Mouse (Mus musculus) thymus, adult 2 months (tissue): ENCODE data around the gene Bcor.

Experiments used
- CTCF ChIP-seq: fragments of 200-500 bp; IDR thresholded peaks from 2 replicates; pipeline ENCODE4 v1.5.1; 2012; ENCODE audit warnings: mild to moderate bottlenecking, control low read depth, low read length, moderate library complexity, borderline replicate concordance; ENCODE audit not compliant: control insufficient read depth, poor library complexity, insufficient read depth; ENCODE audit errors: extremely low read depth
- POLR2A ChIP-seq: fragments of 200-500 bp; IDR thresholded peaks from 2 replicates; pipeline ENCODE4 v1.6.1; 2012; ENCODE audit warnings: mild to moderate bottlenecking, low read length, control low read depth, moderate library complexity; ENCODE audit not compliant: control insufficient read depth, poor library complexity, insufficient read depth; ENCODE audit errors: extremely low read depth

DNA sequence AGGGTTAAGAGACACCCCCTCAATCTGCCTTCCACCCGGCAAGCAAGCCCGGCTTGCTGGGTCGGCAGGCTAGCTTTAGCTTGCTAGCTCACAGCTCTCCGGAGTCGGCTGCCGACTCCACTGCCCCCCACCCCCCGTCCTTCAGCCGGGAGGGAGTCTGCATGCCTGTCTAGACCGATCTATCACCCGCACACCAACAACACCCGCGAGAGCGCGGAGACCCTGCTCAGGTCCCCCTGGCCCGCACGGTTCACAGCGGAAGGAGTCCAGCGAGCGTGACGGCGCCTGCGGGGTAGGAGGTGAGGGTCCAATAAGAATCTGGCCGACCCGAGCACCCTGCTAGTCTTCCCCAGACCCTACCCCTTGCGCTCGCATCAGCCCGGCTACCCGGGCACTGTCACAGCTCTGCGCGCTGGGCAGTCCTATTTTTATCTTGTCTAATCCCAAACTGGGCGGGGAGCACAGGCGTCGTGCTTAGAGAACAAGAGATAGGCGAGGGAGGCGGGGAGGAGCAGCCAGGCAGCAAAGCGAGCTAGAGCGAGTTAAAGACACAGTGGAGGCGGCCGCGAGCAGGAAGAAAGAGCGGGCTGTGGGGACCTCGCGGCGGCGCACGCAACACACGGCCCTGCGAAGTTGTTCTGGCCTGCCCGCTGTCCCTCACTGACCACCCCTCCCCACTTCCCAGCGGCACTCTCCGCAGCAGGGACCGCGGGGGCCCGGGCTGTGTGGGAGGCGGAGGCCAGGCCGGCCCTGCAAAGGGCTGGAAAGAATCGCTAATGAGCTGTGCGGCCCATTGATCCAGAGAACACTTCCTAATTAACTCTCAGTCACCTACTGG, 83.2 kb downstream of the Bcor start:
- TF ChIP-seq CTCF: no peak
- TF ChIP-seq POLR2A: no peak
